In the genomic region with DNA sequence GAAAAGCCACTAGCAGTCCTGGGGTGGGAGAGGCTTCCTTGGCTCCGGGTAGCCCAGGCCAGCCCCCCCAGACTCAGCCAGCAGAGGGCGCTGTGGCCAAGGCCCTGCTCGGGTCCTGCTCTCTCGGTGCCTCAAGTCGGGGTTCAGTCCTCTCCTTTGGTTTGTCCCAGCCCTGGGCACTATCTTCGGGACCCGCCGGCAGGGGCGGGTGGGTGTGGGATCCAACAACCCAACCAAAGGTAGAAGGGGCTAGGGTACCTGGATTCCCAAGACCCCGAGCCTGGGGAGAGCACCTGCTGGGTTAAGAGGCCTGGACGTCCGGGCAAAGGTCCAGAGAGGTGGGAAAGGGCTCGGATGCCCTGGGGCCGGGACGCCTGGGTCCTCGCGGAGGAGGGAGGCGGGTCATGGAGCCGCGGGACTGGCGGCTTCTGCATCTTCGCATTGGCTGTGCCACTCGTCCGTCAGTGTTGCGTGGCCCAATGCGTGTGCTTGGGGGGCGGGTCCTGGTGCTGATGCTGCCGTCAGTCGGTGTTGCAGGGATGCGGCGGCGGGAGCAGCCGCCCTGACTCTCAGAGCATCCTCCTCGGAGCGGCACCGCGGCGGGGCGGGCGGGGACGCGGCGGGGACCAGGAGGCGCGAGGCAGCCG, we compare ENCODE assay signal across 1 mouse cellular context.
TF ChIP-seq lines count a peak whose summit lies in the region.

A gene (plus strand): TSS at position 499 of the 647 bp plus-strand sequence.

TF ChIP-seq in MEL, 35 proteins besides CTCF, POLR2A, EP300 and RAD21 (continued from another document):
- TF ChIP-seq TAL1 (IDR thresholded peaks at IDR 0.05; ENCODE audit: low read length) (no peak), ZNF384 (IDR thresholded peaks at IDR 0.05; ENCODE audit: low read depth, low read length) (no peak), ZMIZ1 (IDR thresholded peaks at IDR 0.05; ENCODE audit: low read depth, low read length) (no peak), MXI1 (IDR thresholded peaks at IDR 0.05; ENCODE audit: low read depth, low read length) (peak; percentile 36; the same call in 1 of the 2 replicates), SIN3A (IDR thresholded peaks at IDR 0.05; ENCODE audit: low read length) (no peak)
